Mouse (Mus musculus): Measurements from ENCODE around the gene Endog. TPM values are rescaled to one million over a fixed set of nuclear protein-coding genes. Genes with fewer than 3 reads are reported as not detected.

Gene Endog
- polyA plus RNA-seq, 1 experiment from 2014 or later = 16.7 TPM

DNA sequence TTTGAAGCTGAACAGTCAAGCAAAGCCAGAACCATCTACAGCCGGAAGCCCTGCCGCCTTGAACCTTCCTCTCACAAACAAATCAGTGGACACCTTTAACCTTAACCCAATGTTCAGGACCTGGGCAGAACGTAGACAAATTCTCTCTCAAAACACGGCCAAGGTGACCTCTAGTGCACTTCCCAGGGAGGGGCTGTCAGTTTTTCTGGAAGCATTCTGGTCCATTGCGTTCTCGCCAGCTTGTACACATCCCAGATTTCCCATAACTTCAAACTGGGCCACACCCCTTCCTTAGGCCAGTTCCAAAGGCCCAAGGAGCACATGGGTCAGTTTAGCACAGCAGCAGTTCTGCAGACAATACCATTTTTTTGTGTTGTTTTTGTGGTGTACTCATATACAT, 44.2 kb downstream of the Endog start:
- Histone ChIP-seq H3K4me1 (no peaks in the 10 kb centered on the region), H3K36me3 (no peaks in the 10 kb centered on the region), H3K27me3 (no peaks in the 10 kb centered on the region), H3K27ac (no peak overlapping the region), H3K4me2 (no peak overlapping the region), H3K9ac (no peak overlapping the region), H3K9me3 (no peaks in the 10 kb centered on the region), H3K4me3 (no peak overlapping the region)
- no peak for ATAC-seq (ENCODE audit: borderline replicate concordance, extremely low read depth, low FRiP score, low TSS enrichment)
- 51% methylated on average over 6 of the region's 6 CpGs for WGBS

DNA sequence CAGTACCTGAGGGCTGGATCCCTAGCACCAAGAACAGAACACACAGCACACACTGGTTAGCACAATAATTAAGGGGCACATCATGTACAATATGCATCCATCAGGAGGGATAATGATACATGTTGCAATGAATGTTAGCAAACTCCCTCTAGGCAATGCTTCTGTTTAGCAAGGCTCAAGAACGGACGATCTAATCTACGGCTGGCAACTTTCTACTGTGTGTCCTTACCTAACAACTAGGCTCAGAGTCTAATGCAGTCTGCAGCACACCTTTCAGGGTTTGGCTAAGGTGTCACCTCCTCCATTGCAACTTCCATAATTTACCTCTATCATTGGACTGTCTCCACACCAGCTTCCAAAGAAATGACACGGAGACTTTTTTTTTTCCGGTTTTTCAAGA, 45.0 kb downstream of the Endog start:
- H3K9ac ChIP-seq = no peak overlapping the region
- H3K36me3 ChIP-seq = no peaks in the 10 kb centered on the region
- no peak overlapping the region for H3K27ac ChIP-seq
- H3K4me2 ChIP-seq = no peak overlapping the region
- no peaks in the 10 kb centered on the region for H3K4me1 ChIP-seq
- H3K9me3 ChIP-seq = no peaks in the 10 kb centered on the region
- WGBS = 95% methylated on average over 5 of the region's 5 CpGs
- H3K27me3 ChIP-seq = no peaks in the 10 kb centered on the region
- no peak overlapping the region for H3K4me3 ChIP-seq
- ATAC-seq (ENCODE audit: borderline replicate concordance, extremely low read depth, low FRiP score, low TSS enrichment) = no peak

Other genes starting within 250 kb of the Endog start
- gene Gle1, start 236.1 kb upstream of the Endog start, polyA plus RNA-seq (2015; fragmentation: Nextera tagmentation; extraction: Ambion mirVana) = 64.5 and 67.9 TPM in 2 replicates
- gene Sptan1, start 205.9 kb upstream of the Endog start, polyA plus RNA-seq (2015; fragmentation: Nextera tagmentation; extraction: Ambion mirVana) = 95.5 and 102 TPM in 2 replicates
- 34.0 and 34.5 TPM in 2 replicates for gene Wdr34, start 122.6 kb upstream of the Endog start, polyA plus RNA-seq (2015; fragmentation: Nextera tagmentation; extraction: Ambion mirVana)
- 449 and 465 TPM in 2 replicates for gene Set, start 114.1 kb upstream of the Endog start, polyA plus RNA-seq (2015; fragmentation: Nextera tagmentation; extraction: Ambion mirVana)
- gene Pkn3, start 93.8 kb upstream of the Endog start, polyA plus RNA-seq (2015; fragmentation: Nextera tagmentation; extraction: Ambion mirVana) = 13.2 and 14.7 TPM in 2 replicates
- 31.4 and 32.5 TPM in 2 replicates for gene Zdhhc12, start 77.8 kb upstream of the Endog start, polyA plus RNA-seq (2015; fragmentation: Nextera tagmentation; extraction: Ambion mirVana)
- gene Zer1, start 46.9 kb upstream of the Endog start, polyA plus RNA-seq (2015; fragmentation: Nextera tagmentation; extraction: Ambion mirVana) = 6.5 and 8.1 TPM in 2 replicates
- gene Tbc1d13, start 37.7 kb upstream of the Endog start, polyA plus RNA-seq (2015; fragmentation: Nextera tagmentation; extraction: Ambion mirVana) = 8.3 and 9.5 TPM in 2 replicates
- 70.9 and 71.8 TPM in 2 replicates for gene Spout1, start 7.0 kb downstream of the Endog start, polyA plus RNA-seq (2015; fragmentation: Nextera tagmentation; extraction: Ambion mirVana)
- gene Kyat1, start 34.4 kb downstream of the Endog start, polyA plus RNA-seq (2015; fragmentation: Nextera tagmentation; extraction: Ambion mirVana) = 10.6 and 11.3 TPM in 2 replicates
- 39.1 and 40.9 TPM in 2 replicates for gene Lrrc8a, start 66.2 kb downstream of the Endog start, polyA plus RNA-seq (2015; fragmentation: Nextera tagmentation; extraction: Ambion mirVana)
- gene Gm28035, start 69.1 kb downstream of the Endog start, polyA plus RNA-seq (2015; fragmentation: Nextera tagmentation; extraction: Ambion mirVana) = 0.10 and 0.25 TPM in 2 replicates
- gene Phyhd1, start 94.7 kb downstream of the Endog start, polyA plus RNA-seq (2015; fragmentation: Nextera tagmentation; extraction: Ambion mirVana) = 7.1 and 7.3 TPM in 2 replicates
- gene Gm28038, start 109.5 kb downstream of the Endog start, polyA plus RNA-seq (2015; fragmentation: Nextera tagmentation; extraction: Ambion mirVana) = not detected in 2 replicates
- gene Dolk, start 114.8 kb downstream of the Endog start, polyA plus RNA-seq (2015; fragmentation: Nextera tagmentation; extraction: Ambion mirVana) = 28.8 and 31.9 TPM in 2 replicates
- 28.2 and 30.4 TPM in 2 replicates for gene Nup188, start 114.9 kb downstream of the Endog start, polyA plus RNA-seq (2015; fragmentation: Nextera tagmentation; extraction: Ambion mirVana)
- gene Sh3glb2, start 187.8 kb downstream of the Endog start, polyA plus RNA-seq (2015; fragmentation: Nextera tagmentation; extraction: Ambion mirVana) = 74.3 and 80.3 TPM in 2 replicates
- gene Miga2, start 192.7 kb downstream of the Endog start, polyA plus RNA-seq (2015; fragmentation: Nextera tagmentation; extraction: Ambion mirVana) = 21.2 and 24.2 TPM in 2 replicates
- gene Dolpp1, start 220.8 kb downstream of the Endog start, polyA plus RNA-seq (2015; fragmentation: Nextera tagmentation; extraction: Ambion mirVana) = 37.7 and 46.9 TPM in 2 replicates
- gene Crat, start 244.3 kb downstream of the Endog start, polyA plus RNA-seq (2015; fragmentation: Nextera tagmentation; extraction: Ambion mirVana) = 32.0 and 34.1 TPM in 2 replicates
- 164 and 165 TPM in 2 replicates for gene Ptpa, start 244.5 kb downstream of the Endog start, polyA plus RNA-seq (2015; fragmentation: Nextera tagmentation; extraction: Ambion mirVana)